Comparison of ENCODE assay signal across 12 mouse cellular contexts in genomic region chr5:144758422-144758821, GRCm38 (mm10). TPM values are rescaled to one million over a fixed set of nuclear protein-coding genes. Genes with fewer than 3 reads are reported as not detected.
A peak's percentile ranks its signal among the peaks of the same experiment; 100 is the strongest.
DNase-seq lines count a peak whose midpoint lies in the region; ATAC-seq lines count a peak whose summit lies in the region.
"Had no signal": no experiment of that assay in that cellular context is flagged by ENCODE, and none has a peak within 500 bp of the region (broad histone marks: within the 10 kb centered on the region; RNA-seq: fewer than 3 reads in every experiment).

No protein-coding gene starts in this region.

- intact Hi-C loops in left cerebral cortex, postnatal 14 days (cut with DNase I): no loop called here

- ATAC-seq in forebrain, embryonic 13.5 days: peak; percentile 58; the same call in 1 of the 2 replicates

- peak overlapping the region; percentile 66 for H3K27ac ChIP-seq in forebrain, embryonic 13.5 days
- no peak overlapping the region for H3K27ac ChIP-seq in heart, embryonic 10.5 days

- H3K9ac ChIP-seq in forebrain, embryonic 13.5 days: no peak overlapping the region

- no peak overlapping the region for H3K4me3 ChIP-seq in forebrain, embryonic 13.5 days
- H3K4me3 ChIP-seq in heart, embryonic 10.5 days: no peak overlapping the region

- no peaks in the 10 kb centered on the region for H3K36me3 ChIP-seq in forebrain, embryonic 13.5 days (ENCODE audit: poor library complexity, severe bottlenecking)
- no peaks in the 10 kb centered on the region for H3K36me3 ChIP-seq in heart, embryonic 10.5 days

- DNase-seq in layer of hippocampus, adult 18-20 months (ENCODE audit: low spot score in 2 of 2): peak; percentile 37 to 47
- no peak for DNase-seq in layer of hippocampus, adult 11-12 months (ENCODE audit: low spot score)
- peak; percentile 62 to 73 for DNase-seq in left cerebral cortex, postnatal 14 days (ENCODE audit: low spot score in 2 of 2)
- peak; percentile 55 for DNase-seq in retina, postnatal 1 day
- no peak for DNase-seq in heart, embryonic 10.5 days (ENCODE audit: low spot score)
- DNase-seq in spleen, adult 12 weeks (ENCODE audit: low spot score): no peak
- DNase-seq in adrenal gland, postnatal 4 days (ENCODE audit: low spot score in 2 of 2): no peak
- DNase-seq: cerebellum, postnatal 14 days; gastrocnemius, postnatal 10 days; lung, postnatal 36 days had no signal

- peaks cover 24% of the 10 kb centered on the region for H3K27me3 ChIP-seq in forebrain, embryonic 13.5 days
- H3K27me3 ChIP-seq in heart, embryonic 10.5 days (ENCODE audit: insufficient read depth, poor library complexity, severe bottlenecking): peaks cover 47% of the 10 kb centered on the region

- peak overlapping the region; percentile 32 for H3K4me2 ChIP-seq in forebrain, embryonic 13.5 days

- peaks cover 32% of the 10 kb centered on the region for H3K4me1 ChIP-seq in forebrain, embryonic 13.5 days
- H3K4me1 ChIP-seq in heart, embryonic 10.5 days: peaks cover 24% of the 10 kb centered on the region

- no peaks in the 10 kb centered on the region for H3K9me3 ChIP-seq in forebrain, embryonic 13.5 days (replicated peaks)
- no peaks in the 10 kb centered on the region for H3K9me3 ChIP-seq in heart, embryonic 10.5 days

- WGBS in forebrain, embryonic 13.5 days: 3% methylated on average over 8 of the region's 8 CpGs
- 23% methylated on average over 8 of the region's 8 CpGs for WGBS in heart, embryonic 10.5 days

RNA-seq across cellular contexts. Expression of gene Tmem130, which starts 3.2 kb away (rescaled TPM):
- total RNA-seq in layer of hippocampus, adult 18-20 months (2021): 100 to 1,000 TPM; 138 to 156 TPM
- polyA plus RNA-seq in forebrain, embryonic 13.5 days (2015; fragmentation: Nextera tagmentation; extraction: Ambion mirVana): 79.2 and 94.8 TPM in 2 replicates
- 100 to 1,000 TPM; 155 to 183 TPM for total RNA-seq in left cerebral cortex, postnatal 14 days (2021)
- 1.9 and 2.4 TPM in 2 replicates for polyA plus RNA-seq in heart, embryonic 10.5 days (2016; fragmentation: Nextera tagmentation; extraction: Ambion mirVana)
- total RNA-seq in adrenal gland, postnatal 4 days (2021): 10 to 100 TPM; 41.6 to 49.1 TPM
- total RNA-seq: hematopoietic stem cell, adult 5-6 weeks had no signal

RNA-seq across cellular contexts. Expression of gene Trrap, which starts 9.1 kb away (rescaled TPM):
- 100 to 1,000 TPM; 156 TPM for total RNA-seq in layer of hippocampus, adult 18-20 months (2021)
- 80.9 and 82.1 TPM in 2 replicates for polyA plus RNA-seq in forebrain, embryonic 13.5 days (2015; fragmentation: Nextera tagmentation; extraction: Ambion mirVana)
- total RNA-seq in left cerebral cortex, postnatal 14 days (2021): 100 to 1,000 TPM; 164 to 166 TPM
- 61.0 and 76.8 TPM in 2 replicates for polyA plus RNA-seq in heart, embryonic 10.5 days (2016; fragmentation: Nextera tagmentation; extraction: Ambion mirVana)
- total RNA-seq in adrenal gland, postnatal 4 days (2021): 100 to 1,000 TPM; 141 to 154 TPM

Comparison
In these comparisons a context has a peak if more than half of its experiments do, and no peak if none do; other contexts are left out.
1. DNase-seq: peak in layer of hippocampus, adult 18-20 months (2 of 2), left cerebral cortex, postnatal 14 days (2 of 2) and retina, postnatal 1 day (single experiment); none in layer of hippocampus, adult 11-12 months (single experiment), heart, embryonic 10.5 days (single experiment), spleen, adult 12 weeks (single experiment) and adrenal gland, postnatal 4 days (0 of 2).